Mouse (Mus musculus) urinary bladder, adult 18-20 months (tissue): ENCODE results near the gene Atg7.
"Not testable (repeated sequence)": the region's sequence is repeated elsewhere in the genome, so short reads cannot be mapped to it uniquely, and the experiment has no call there.

Experiments used
- DNase-seq, 2 experiments: peaks; one replicate each; pipeline ENCODE4 v3.0.0; 2022; ENCODE audit warnings: low spot score in 2 of 2, mixed read lengths in 2 of 2

Atg7 gene

DNA sequence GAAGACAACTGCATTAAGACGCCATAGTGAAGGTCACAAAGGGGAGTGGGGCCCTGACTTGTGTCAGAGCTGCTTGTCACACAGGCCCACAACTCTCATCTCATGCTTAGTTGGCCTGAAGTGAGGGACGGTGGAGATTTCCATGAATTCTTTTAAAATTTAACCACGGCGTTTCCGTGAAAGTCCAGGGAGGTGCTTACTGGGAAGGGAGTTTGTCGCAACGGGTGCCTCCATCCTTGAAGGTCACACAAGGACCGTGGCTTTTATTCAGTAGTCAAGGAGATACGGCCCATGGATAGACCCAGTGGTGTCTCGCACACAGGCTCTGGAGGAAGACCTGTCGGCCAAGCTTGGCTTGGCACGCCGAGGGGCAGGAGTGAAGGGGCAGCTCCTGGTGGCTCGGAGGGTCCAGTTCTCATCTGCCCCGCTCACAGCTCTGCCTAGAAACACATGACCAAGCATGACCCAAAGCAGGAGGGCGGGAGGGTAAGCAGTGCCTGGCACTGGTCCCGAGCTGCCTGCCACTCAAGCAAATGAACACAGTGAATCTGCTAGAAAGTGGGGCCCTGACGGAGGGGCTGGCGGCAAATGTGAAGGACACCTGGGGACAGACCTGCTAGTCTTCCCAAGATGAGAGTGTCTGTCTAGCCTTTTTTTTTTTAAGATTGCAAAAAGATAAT, 236.1 kb downstream of the Atg7 start:
- DNase-seq: no peak

- DNase-seq: no peak
These were observed 237.9 kb downstream of the Atg7 start for GRCm38 (mm10) chr6:114880798-114881197.

GRCm38 (mm10) chr6:114882212-114882611, 239.3 kb downstream of the Atg7 start:
- no peak for DNase-seq

GRCm38 (mm10) chr6:114882675-114883074, 239.8 kb downstream of the Atg7 start:
- DNase-seq: no peak

- no peak for DNase-seq
These were observed 240.4 kb downstream of the Atg7 start for GRCm38 (mm10) chr6:114883261-114883740.

GRCm38 (mm10) chr6:114885129-114885528, 242.2 kb downstream of the Atg7 start:
- DNase-seq: no peak

- DNase-seq: no peak
These were observed 243.1 kb downstream of the Atg7 start for GRCm38 (mm10) chr6:114886012-114886411.

GRCm38 (mm10) chr6:114886504-114887361, 243.8 kb downstream of the Atg7 start:
- DNase-seq: no peak

DNA sequence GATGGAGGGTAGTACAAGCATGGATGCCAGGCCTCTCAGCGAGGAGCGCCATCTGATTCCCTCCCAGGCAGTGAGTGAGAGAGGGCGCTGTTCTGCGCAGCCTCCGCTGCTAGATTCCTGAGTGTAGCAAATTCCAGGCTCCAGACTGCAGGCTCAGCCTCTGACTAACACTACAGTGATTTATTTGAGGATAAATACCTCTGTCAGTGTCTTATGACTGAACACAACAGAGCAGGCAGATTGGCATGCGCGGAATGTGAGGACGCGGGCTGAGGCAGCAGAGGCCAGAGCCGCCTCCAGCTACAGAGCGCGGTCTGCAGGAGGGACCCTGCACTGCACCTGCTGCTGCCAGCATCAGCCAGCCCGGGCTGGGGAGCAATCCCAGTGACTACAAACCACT, 246.0 kb downstream of the Atg7 start:
- peak; percentile 41 to 58 for DNase-seq

DNA sequence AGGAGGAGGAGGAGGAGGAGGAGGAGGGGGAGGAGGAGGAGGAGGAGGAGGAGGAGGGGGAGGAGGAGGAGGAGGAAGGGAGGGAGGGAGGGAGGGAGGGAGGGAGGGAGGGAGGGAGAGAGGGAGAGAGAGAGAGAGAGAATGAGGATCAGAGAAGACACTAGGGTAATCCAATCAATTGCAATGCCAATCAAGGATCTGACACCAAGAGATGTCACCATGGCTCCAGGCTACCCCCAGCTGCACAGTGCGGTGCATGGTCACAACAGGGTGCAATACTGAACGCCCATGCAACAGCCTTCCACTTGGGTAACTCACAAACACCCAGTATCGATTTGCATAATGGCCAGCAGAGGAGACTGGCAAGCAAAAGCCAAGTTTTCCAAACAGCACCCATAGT, 247.1 kb downstream of the Atg7 start:
- not testable (repeated sequence) for DNase-seq

DNA sequence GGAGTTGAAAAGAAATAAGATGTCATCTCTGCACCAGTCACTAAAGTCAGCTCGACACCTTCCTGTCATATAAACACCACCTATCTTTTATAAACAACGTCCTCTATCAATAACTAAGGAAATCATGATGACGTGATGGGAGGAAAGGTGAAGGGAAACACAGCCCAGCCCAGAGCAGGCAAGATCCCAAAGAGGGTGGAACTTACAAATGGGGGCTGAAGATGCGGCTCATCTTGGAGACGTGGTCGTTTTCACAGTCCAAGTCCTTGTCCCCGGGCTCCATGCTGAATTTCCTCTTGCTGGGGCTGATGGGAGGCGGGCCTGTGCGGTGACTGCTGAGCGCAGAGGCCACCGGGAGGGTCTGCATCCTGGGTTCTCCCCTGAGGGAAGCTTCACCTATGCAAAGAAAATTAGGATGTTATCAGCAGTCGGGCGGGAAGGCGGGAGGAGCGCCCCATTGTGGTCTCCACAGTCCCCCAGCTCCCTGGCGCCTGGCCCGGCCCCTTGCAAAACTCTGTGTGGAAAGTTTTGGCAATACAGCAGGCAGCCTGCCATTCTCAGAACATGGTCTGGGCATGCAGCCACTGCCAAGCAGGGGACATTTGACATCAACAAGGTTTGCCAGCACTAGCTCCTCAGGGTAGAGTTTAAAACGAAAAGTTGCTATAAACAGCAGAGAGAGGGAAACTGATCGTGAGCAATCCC, 247.7 kb downstream of the Atg7 start:
- peak in 1 of 2 experiments; percentile 60 for DNase-seq

DNA sequence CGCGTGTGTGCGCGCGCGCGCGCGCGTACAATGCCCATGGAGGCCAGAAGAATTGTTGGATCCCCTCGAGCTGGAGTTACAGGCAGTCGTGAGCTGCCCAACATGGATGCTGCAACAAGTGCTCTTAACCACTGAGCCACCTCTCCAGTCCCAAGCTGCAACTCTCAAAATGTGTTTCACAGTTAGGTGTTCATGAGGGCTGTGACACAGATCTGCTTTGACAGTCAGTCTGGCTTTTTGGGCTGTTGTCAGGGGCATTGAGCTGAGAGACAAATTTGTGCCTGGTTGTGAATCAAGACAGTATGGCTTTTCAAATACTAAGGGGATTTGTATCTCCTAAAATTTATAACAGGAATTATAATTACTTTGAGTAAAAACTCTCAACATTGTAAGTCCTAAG, 248.4 kb downstream of the Atg7 start:
- no peak for DNase-seq

DNA sequence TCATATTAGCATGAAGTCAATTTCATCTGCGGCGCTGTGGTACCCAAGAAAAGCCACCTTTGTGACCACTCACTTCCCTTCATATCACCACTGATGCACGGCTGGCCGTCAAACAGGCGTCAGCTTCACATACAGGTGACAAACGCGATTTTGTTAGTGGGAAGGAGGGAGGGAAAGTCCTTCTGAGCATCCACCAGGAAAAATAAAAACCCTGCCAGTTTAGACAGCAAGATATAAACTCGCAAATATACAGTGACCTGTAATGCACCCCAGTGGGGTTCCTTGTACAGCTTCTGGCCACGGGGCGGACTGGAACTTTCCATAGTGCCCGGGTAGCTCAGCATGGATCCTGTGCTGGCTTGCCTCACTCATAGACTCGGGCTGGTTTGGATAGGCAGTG, 248.9 kb downstream of the Atg7 start:
- DNase-seq: no peak

GRCm38 (mm10) chr6:114892363-114892762, 249.5 kb downstream of the Atg7 start:
- DNase-seq: no peak

- peak in 1 of 2 experiments; percentile 63 for DNase-seq
These were observed 250.7 kb downstream of the Atg7 start for GRCm38 (mm10) chr6:114893427-114894209.

DNA sequence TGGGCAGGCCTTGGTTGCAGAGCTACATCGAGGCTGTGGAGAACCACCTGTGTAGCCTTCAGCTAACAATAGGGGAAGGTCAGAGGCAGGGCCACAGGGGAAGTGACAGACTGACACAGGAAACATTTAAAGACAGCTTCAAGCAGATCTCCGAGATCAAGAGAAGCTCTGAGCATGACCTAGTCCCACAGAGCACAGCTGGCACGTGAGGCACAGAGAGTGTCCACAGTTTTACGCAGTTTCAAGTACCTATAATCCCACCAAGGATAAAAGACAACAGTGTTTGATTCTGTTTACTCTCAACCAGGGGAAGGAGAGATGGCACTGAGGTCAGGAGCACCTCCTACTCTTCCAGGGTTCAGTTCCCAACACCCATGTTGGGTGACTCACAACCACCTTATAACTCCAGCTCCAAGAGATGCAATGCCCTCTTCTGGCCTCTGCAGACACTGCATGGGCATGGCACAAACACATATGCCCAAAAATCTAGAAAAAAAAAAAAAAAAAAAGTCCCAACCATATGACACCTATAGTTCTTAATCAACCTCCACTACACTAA, 251.7 kb downstream of the Atg7 start:
- DNase-seq: no peak

- DNase-seq: no peak
These were observed 252.3 kb downstream of the Atg7 start for GRCm38 (mm10) chr6:114895191-114895590.

GRCm38 (mm10) chr6:114896281-114896680, 253.4 kb downstream of the Atg7 start:
- no peak for DNase-seq

GRCm38 (mm10) chr6:114898949-114899348, 256.1 kb downstream of the Atg7 start:
- no peak for DNase-seq

DNA sequence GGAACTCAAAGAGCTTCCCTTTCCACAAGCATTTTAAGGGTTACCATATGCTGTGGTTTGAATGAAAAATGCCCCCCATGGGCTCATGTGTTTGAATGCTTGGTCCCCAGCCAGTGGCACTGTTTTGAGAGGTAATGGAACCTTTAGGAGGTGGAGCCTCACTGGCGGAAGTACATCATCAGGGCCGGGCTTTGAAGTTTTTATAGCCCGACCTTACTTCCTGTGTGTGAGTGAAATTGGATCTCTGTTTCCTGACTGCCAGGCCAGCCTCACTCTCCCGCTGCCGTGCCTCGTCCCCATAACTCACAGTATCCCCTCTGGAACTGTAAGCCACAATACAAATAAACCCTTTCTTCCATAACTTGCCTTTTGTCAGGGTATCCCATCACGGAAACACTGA, 256.8 kb downstream of the Atg7 start:
- no peak for DNase-seq

DNA sequence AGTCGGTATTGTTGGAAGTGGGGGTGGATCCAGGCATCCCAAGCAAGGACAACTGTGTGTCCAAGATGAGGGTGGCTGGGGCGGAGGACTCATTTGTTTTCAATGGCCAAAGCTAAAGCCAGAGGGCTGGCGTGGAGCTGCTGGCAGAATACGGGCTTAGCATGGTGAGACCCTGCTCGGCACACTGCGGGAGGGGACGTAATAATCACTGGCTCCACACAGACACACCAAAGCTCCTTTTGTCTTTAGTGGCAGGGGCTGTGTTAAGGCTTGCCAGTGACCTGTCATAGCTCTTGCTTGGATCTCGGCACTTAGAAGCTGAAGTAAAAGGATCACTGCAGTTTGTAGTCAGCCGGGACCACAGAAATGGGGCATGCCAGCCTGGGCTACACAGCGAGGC, 257.3 kb downstream of the Atg7 start:
- DNase-seq: no peak
